Mouse (Mus musculus) thymus, adult 2 months (tissue): ENCODE data around the gene Cdk5r2. TPM values are rescaled to one million over a fixed set of nuclear protein-coding genes. Genes with fewer than 3 reads are reported as not detected.
A peak's percentile ranks its signal among the peaks of the same experiment; 100 is the strongest.

Experiments
- DNase-seq: peaks from one replicate; pipeline ENCODE4 v3.0.0; 2021
- H3K27ac ChIP-seq: fragments of 200-500 bp; 2 replicates; pipeline ENCODE4 v1.5.1; 2012; ENCODE audit warnings: low read length, control low read depth; ENCODE audit not compliant: control insufficient read depth, insufficient read depth
- H3K27me3 ChIP-seq: fragments of 200-500 bp; 2 replicates; pipeline ENCODE4 v1.6.1; 2012; ENCODE audit warnings: mild to moderate bottlenecking, low read length, moderate library complexity, mixed read lengths; ENCODE audit not compliant: control insufficient read depth, insufficient read depth
- H3K36me3 ChIP-seq: fragments of 200-500 bp; 2 replicates; pipeline ENCODE4 v1.6.1; 2012; ENCODE audit warnings: mild to moderate bottlenecking, low read length, moderate library complexity; ENCODE audit not compliant: control insufficient read depth, insufficient read depth
- H3K4me1 ChIP-seq: fragments of 200-500 bp; replicated peaks from 2 replicates; pipeline ENCODE4 v1.6.1; 2012; ENCODE audit warnings: low read length; ENCODE audit not compliant: control insufficient read depth, insufficient read depth
- H3K4me3 ChIP-seq: fragments of 200-500 bp; 2 replicates; pipeline ENCODE4 v1.5.1; 2012; ENCODE audit warnings: mild to moderate bottlenecking, low read length, control low read depth, moderate library complexity; ENCODE audit not compliant: control insufficient read depth, insufficient read depth
- CTCF ChIP-seq: fragments of 200-500 bp; IDR thresholded peaks from 2 replicates; pipeline ENCODE4 v1.5.1; 2012; ENCODE audit warnings: mild to moderate bottlenecking, control low read depth, low read length, moderate library complexity, borderline replicate concordance; ENCODE audit not compliant: control insufficient read depth, poor library complexity, insufficient read depth; ENCODE audit errors: extremely low read depth
- POLR2A ChIP-seq: fragments of 200-500 bp; IDR thresholded peaks from 2 replicates; pipeline ENCODE4 v1.6.1; 2012; ENCODE audit warnings: mild to moderate bottlenecking, low read length, control low read depth, moderate library complexity; ENCODE audit not compliant: control insufficient read depth, poor library complexity, insufficient read depth; ENCODE audit errors: extremely low read depth
- WGBS: fragments of 180-500 bp; shearing (Covaris S2); methylation state at CpG from one replicate; pipeline ENCODE4 v1.1.7; 2018; 5-methylcytosine and 5-hydroxymethylcytosine counted together
- polyA plus RNA-seq: library from polyadenylated mRNA; depleted of rRNA; stranded (reverse); fragments of >200 nt; gene quantifications from 2 replicates; pipeline ENCODE4 v1.2.3, GENCODE M21; 2012

The Cdk5r2 gene
- polyA plus RNA-seq, 1 experiment: 0.34 TPM

DNA sequence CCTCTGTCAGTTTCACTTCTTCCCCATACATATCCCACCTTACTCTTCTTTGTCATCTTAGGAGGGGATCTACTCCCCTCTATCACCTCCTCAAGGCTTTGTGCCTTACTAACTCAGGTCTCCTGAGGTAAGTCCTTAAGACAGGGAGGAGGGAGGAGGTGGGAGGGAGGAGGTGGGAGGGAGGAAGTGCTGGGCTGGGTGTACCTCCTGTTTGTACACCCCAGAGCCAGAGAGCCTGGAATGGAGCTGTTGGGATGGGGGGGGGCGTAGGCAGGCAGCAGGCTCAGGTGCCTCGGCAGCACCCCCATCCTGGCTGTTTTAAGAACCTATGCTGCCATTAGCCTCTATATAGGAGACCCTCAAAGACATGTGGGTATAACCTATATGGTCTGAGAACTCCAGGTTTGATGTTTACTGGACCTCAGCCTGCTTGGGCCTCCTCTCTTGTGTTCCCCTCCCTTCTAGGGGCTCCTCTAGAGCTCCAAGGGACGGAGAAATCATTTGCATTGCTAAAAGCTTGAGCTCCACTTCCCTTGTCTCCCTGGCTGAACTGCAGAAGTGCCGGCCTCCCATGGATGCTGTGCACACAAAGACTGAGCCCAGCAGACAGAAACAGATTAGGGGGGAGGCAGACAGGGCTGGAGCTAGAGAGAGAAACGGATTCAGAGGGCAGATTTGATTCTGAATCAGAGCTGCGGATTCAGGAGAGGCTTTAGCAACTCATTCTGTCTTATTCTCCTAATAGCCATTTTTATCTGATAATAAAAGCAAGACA is 3.5 kb upstream of the Cdk5r2 start:
- Histone ChIP-seq H3K27me3 (peaks cover 21% of the 10 kb centered on the region), H3K36me3 (no peaks in the 10 kb centered on the region), H3K4me3 (no peak overlapping the region), H3K4me1 (peaks cover 13% of the 10 kb centered on the region; the same call in 1 of the 2 replicates), H3K27ac (no peak overlapping the region)
- TF ChIP-seq POLR2A: no peak
- TF ChIP-seq CTCF: no peak
- WGBS: 23% methylated on average over 6 of the region's 6 CpGs
- DNase-seq: no peak

DNA sequence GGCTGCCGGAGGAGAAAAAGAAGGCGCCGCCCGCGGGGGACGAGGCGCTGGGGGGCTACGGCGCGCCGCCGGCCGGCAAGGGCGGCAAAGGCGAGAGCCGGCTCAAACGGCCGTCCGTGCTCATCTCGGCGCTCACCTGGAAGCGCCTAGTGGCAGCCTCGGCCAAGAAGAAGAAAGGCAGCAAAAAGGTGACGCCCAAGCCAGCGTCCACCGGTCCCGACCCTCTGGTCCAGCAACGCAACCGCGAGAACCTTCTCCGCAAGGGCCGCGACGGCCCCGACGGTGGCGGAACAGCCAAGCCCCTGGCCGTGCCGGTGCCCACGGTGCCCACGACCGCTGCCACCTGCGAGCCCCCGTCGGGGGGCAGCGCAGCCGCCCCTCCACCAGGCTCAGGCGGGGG is 422 bp downstream of the Cdk5r2 start:
- H3K27me3 ChIP-seq: peaks cover 29% of the 10 kb centered on the region
- no peaks in the 10 kb centered on the region for H3K36me3 ChIP-seq
- peaks cover 13% of the 10 kb centered on the region; the same call in 1 of the 2 replicates for H3K4me1 ChIP-seq
- TF ChIP-seq CTCF: 0 out of 2 replicates have a peak, but pooled peaks have one; percentile 12
- no peak for TF ChIP-seq POLR2A
- WGBS: 4% methylated on average over 48 of the region's 48 CpGs
- H3K27ac ChIP-seq: no peak overlapping the region
- DNase-seq: no peak
- H3K4me3 ChIP-seq: peak overlapping the region; percentile 37

DNA sequence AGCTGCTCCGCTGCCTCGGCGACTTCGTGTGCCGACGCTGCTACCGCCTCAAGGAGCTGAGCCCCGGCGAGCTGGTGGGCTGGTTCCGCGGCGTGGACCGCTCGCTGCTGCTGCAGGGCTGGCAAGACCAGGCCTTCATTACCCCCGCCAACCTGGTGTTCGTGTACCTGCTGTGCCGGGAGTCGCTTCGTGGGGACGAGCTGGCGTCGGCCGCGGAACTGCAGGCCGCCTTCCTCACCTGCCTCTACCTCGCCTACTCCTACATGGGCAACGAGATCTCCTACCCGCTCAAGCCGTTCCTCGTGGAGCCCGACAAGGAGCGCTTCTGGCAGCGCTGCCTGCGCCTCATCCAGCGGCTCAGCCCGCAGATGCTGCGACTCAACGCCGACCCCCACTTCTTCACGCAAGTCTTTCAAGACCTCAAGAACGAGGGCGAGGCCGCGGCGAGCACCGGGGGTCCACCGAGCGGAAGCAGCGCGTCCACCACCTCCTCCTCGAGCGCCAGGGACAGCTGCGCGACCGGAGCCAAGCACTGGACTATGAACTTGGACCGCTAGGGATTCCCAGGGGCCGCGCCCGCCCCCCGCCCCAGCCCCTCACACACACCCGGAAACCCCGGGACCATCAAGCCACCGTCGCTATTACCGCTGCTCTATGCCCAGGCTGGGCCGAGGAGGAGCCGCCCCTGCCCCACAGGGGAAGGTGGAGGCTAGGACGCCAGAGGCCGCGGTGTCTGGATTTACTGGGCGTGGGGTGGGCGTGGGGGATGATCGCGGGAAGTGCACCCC is 1.1 kb downstream of the Cdk5r2 start:
- Histone ChIP-seq H3K36me3 (no peaks in the 10 kb centered on the region), H3K4me1 (peaks cover 13% of the 10 kb centered on the region; the same call in 1 of the 2 replicates), H3K4me3 (0 out of 2 replicates have a peak overlapping the region, but pooled peaks have one; percentile 1), H3K27me3 (peaks cover 26% of the 10 kb centered on the region), H3K27ac (no peak overlapping the region)
- 4% methylated on average over 73 of the region's 74 CpGs for WGBS
- no peak for TF ChIP-seq CTCF
- TF ChIP-seq POLR2A: no peak
- DNase-seq: peak; percentile 6

DNA sequence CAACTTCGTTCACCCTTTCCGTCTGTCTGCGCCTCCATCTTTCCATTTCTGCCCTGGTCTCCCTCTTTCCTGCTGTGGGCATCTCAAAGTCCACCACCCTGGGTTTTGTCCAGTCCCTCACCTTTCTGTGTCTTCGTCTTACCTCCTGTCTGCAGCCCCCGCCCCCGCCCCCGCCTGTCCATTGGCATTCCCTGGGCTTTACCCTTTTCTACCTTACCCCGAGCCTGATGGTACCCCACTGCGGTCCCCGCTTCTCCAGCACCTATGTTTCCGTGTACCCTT is 1.6 kb downstream of the Cdk5r2 start:
- 12% methylated on average over 11 of the region's 11 CpGs for WGBS
- H3K27me3 ChIP-seq: peaks cover 26% of the 10 kb centered on the region
- peaks cover 13% of the 10 kb centered on the region; the same call in 1 of the 2 replicates for H3K4me1 ChIP-seq
- no peak overlapping the region for H3K4me3 ChIP-seq
- TF ChIP-seq POLR2A (no peak), CTCF (no peak)
- no peaks in the 10 kb centered on the region for H3K36me3 ChIP-seq
- no peak overlapping the region for H3K27ac ChIP-seq
- DNase-seq: no peak

DNA sequence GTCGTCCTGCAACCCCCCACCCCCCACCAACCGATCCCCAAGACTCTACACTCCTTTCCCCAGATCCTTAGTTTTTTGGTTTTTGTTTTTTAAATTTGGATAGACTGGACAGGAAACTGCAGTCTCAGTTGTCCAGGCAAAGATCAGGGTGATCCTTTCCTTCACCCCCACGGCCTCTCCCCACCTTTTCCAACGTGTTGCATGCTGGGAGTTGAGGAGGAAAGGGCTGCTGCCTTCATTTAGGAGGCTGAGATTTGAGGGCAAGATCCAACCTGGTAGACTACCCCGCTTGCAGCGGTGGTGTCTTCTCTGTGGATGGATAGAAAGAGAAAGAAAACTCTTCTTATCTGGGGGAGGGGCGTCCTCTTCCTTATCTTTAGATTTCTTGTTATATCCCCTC is 2.1 kb downstream of the Cdk5r2 start:
- H3K27me3 ChIP-seq: peaks cover 24% of the 10 kb centered on the region
- WGBS: 4% methylated on average over 7 of the region's 7 CpGs
- no peak overlapping the region for H3K4me3 ChIP-seq
- H3K4me1 ChIP-seq: peaks cover 13% of the 10 kb centered on the region; the same call in 1 of the 2 replicates
- H3K36me3 ChIP-seq: no peaks in the 10 kb centered on the region
- no peak overlapping the region for H3K27ac ChIP-seq
- no peak for DNase-seq
- TF ChIP-seq CTCF (no peak), POLR2A (no peak)

DNA sequence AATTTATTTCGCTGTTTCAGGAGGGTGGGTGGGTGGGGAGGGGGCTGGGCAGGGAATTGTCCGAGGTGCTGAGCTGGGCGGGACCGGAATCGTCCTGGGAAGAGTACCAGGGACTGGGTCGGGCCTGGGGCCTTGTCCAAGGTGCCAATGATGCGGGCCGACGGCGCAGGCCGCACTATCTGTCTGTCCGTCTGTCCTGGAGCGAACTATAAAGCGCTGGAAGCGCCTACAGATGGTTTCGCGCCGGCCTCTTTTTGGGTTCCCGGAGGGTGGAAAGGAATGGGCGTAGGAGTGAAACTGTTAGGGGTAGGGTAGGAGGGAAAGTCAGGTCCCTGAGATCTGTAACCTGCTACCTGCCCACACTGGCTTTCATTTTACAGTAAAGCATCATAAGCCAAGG is 2.5 kb downstream of the Cdk5r2 start:
- no peak for DNase-seq
- peaks cover 23% of the 10 kb centered on the region for H3K27me3 ChIP-seq
- no peak overlapping the region for H3K27ac ChIP-seq
- H3K36me3 ChIP-seq: no peaks in the 10 kb centered on the region
- 14% methylated on average over 20 of the region's 20 CpGs for WGBS
- H3K4me1 ChIP-seq: peaks cover 13% of the 10 kb centered on the region; the same call in 1 of the 2 replicates
- no peak for TF ChIP-seq POLR2A
- no peak for TF ChIP-seq CTCF
- H3K4me3 ChIP-seq: no peak overlapping the region

DNA sequence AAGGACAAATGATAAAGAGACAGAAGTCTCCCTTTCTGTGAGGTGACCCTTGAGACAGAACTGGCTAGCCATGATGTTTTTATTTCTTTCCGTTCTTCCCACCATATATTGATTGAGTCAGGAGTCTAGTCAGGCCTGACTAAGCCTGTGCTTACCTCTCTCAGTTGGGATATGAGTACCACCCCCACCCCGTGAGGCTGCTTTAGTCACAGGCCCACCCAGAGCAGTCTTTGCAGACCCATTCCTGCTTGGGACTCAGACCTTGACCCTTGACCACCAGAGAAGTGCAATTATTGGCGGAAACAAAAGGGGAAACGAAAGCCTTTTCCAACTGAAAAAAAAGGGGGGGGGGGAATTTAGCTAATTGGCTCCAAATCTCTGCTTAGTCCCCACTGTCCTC is 2.9 kb downstream of the Cdk5r2 start:
- no peaks in the 10 kb centered on the region for H3K36me3 ChIP-seq

More for the DNA sequence above, 2.9 kb downstream of the Cdk5r2 start:
- TF ChIP-seq CTCF (no peak), POLR2A (no peak)
- peaks cover 23% of the 10 kb centered on the region for H3K27me3 ChIP-seq
- H3K4me1 ChIP-seq: peaks cover 13% of the 10 kb centered on the region; the same call in 1 of the 2 replicates
- no peak overlapping the region for H3K4me3 ChIP-seq
- DNase-seq: no peak
- H3K27ac ChIP-seq: no peak overlapping the region
- 18% methylated on average over 4 of the region's 4 CpGs for WGBS
